Mouse (Mus musculus): ENCODE measurements around the gene Agpat4. TPM values are rescaled to one million over a fixed set of nuclear protein-coding genes. Genes with fewer than 3 reads are reported as not detected.

Agpat4 gene
- polyA plus RNA-seq, 1 experiment from 2014 or later = 5.8 TPM

DNA sequence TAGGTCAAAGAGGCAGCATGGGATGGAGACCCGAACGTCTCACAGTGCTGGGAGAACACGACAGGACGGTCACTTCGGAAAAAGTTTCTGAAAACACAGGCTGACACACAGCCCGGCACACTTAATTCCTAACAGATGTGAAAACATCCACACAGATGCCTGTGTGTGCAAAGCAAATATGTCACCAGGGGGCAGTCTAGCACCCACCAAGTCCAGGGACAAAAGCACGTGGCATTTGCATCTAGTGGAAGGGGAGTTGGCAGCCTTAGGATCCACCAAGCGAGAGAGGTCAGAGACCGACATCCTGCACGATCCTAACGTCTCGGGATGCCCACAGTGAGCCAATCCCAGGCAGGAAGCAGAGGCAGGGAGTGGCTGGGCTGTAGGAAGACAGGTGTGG lies 108.0 kb downstream of the Agpat4 start:
- ATAC-seq = no peak
- WGBS = 71% methylated on average over 12 of the region's 12 CpGs
- peaks cover 57% of the 10 kb centered on the region for H3K36me3 ChIP-seq (ENCODE audit: control insufficient read depth, insufficient read depth)

DNA sequence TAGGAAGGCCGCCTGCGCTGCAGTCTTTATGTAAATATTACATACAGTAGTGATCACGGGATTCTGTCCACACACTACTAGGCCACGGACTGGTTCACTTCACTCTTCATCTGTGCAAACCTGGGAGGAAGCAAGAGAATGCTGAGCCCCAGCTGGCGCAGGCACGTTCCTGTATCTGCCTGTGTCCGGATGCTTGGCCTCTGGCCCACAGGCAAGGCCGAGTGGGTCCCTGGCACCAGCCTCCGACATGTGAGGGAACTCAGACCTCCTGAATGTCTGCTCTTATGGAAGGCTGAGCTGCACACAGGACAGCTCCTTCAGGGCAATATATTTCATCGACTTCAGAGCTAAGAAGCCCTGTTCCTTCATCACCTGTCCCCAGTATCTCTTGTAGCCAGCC lies 109.5 kb downstream of the Agpat4 start:
- Histone ChIP-seq H3K4me2 (replicated peaks; ENCODE audit: low read depth) (no peak overlapping the region), H3K4me1 (replicated peaks; ENCODE audit: control insufficient read depth, insufficient read depth, low read length) (no peaks in the 10 kb centered on the region), H3K27ac (ENCODE audit: low read depth, low read length) (no peak overlapping the region), H3K27me3 (replicated peaks; ENCODE audit: control insufficient read depth, insufficient read depth, low read length) (no peaks in the 10 kb centered on the region), H3K9me3 (ENCODE audit: control insufficient read depth) (no peaks in the 10 kb centered on the region), H3K36me3 (ENCODE audit: control insufficient read depth, insufficient read depth) (peaks cover 58% of the 10 kb centered on the region), H3K4me3 (ENCODE audit: low read depth, low read length) (no peak overlapping the region), H3K9ac (ENCODE audit: low read depth, low read length) (no peak overlapping the region)
- 83% methylated on average over 10 of the region's 10 CpGs for WGBS
- ATAC-seq = no peak
- no peak for TF ChIP-seq CTCF (IDR thresholded peaks at IDR 0.05; ENCODE audit: low read depth)

More for the DNA sequence above, 108.0 kb downstream of the Agpat4 start:
- H3K9ac ChIP-seq (ENCODE audit: low read depth, low read length) = no peak overlapping the region
- no peaks in the 10 kb centered on the region for H3K27me3 ChIP-seq (replicated peaks; ENCODE audit: control insufficient read depth, insufficient read depth, low read length)
- no peaks in the 10 kb centered on the region for H3K9me3 ChIP-seq (ENCODE audit: control insufficient read depth)
- H3K4me1 ChIP-seq (replicated peaks; ENCODE audit: control insufficient read depth, insufficient read depth, low read length) = no peaks in the 10 kb centered on the region
- H3K4me3 ChIP-seq (ENCODE audit: low read depth, low read length) = no peak overlapping the region
- TF ChIP-seq CTCF (IDR thresholded peaks at IDR 0.05; ENCODE audit: low read depth) = peak; percentile 74
- H3K27ac ChIP-seq (ENCODE audit: low read depth, low read length) = no peak overlapping the region
- H3K4me2 ChIP-seq (replicated peaks; ENCODE audit: low read depth) = no peak overlapping the region

DNA sequence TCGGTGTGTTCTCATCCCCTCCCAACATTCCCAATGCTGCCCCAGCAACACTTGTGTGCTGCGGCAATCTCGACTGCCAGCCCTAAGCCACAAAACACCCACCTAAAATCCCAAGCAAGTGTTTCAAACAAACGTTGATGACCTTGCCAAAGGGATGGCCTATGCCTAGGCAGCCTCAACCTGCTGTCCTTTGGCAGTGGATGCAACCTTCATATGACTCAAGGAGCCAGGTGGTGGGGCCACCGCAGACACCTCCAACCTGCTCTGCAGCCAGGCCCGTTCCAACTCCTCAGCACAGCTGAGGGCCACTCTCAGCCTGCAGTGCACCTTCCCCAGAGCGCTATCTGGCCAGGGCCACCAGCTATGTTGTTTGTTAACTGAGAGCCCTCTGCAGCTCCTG lies 110.0 kb downstream of the Agpat4 start:
- H3K9me3 ChIP-seq (ENCODE audit: control insufficient read depth) = no peaks in the 10 kb centered on the region
- H3K27ac ChIP-seq (ENCODE audit: low read depth, low read length) = no peak overlapping the region
- no peak overlapping the region for H3K4me2 ChIP-seq (replicated peaks; ENCODE audit: low read depth)
- no peak overlapping the region for H3K4me3 ChIP-seq (ENCODE audit: low read depth, low read length)
- no peak for TF ChIP-seq CTCF (IDR thresholded peaks at IDR 0.05; ENCODE audit: low read depth)
- no peak for ATAC-seq
- 92% methylated on average over 7 of the region's 7 CpGs for WGBS
- no peaks in the 10 kb centered on the region for H3K4me1 ChIP-seq (replicated peaks; ENCODE audit: control insufficient read depth, insufficient read depth, low read length)
- no peaks in the 10 kb centered on the region for H3K27me3 ChIP-seq (replicated peaks; ENCODE audit: control insufficient read depth, insufficient read depth, low read length)
- H3K9ac ChIP-seq (ENCODE audit: low read depth, low read length) = no peak overlapping the region
- H3K36me3 ChIP-seq (ENCODE audit: control insufficient read depth, insufficient read depth) = peaks cover 62% of the 10 kb centered on the region

DNA sequence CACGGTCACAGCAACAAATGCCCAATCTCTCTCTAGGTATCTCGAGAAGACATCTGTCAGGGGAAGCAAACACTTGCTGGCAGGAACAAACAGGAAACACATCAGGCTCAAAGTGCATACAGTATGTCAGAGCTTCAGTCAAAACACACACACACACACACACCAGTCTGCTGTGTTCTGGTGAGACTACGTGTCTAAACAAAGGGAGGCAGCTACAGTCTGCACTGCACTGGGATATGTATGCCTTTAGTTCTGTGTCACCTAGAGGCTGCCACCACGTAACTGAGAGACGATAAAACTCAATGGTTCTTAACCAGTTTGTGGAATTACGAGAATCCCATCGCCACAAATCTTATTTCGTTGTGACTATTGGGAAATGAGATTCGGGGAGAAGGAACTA lies 111.3 kb downstream of the Agpat4 start:
- no peak overlapping the region for H3K4me2 ChIP-seq (replicated peaks; ENCODE audit: low read depth)
- no peak for TF ChIP-seq CTCF (IDR thresholded peaks at IDR 0.05; ENCODE audit: low read depth)
- no peak overlapping the region for H3K27ac ChIP-seq (ENCODE audit: low read depth, low read length)
- H3K4me1 ChIP-seq (replicated peaks; ENCODE audit: control insufficient read depth, insufficient read depth, low read length) = no peaks in the 10 kb centered on the region
- no peak for ATAC-seq
- H3K4me3 ChIP-seq (ENCODE audit: low read depth, low read length) = no peak overlapping the region
- H3K9ac ChIP-seq (ENCODE audit: low read depth, low read length) = no peak overlapping the region
- no peaks in the 10 kb centered on the region for H3K27me3 ChIP-seq (replicated peaks; ENCODE audit: control insufficient read depth, insufficient read depth, low read length)
- 89% methylated on average over 9 of the region's 9 CpGs for WGBS
- peaks cover 70% of the 10 kb centered on the region for H3K36me3 ChIP-seq (ENCODE audit: control insufficient read depth, insufficient read depth)
- no peaks in the 10 kb centered on the region for H3K9me3 ChIP-seq (ENCODE audit: control insufficient read depth)

DNA sequence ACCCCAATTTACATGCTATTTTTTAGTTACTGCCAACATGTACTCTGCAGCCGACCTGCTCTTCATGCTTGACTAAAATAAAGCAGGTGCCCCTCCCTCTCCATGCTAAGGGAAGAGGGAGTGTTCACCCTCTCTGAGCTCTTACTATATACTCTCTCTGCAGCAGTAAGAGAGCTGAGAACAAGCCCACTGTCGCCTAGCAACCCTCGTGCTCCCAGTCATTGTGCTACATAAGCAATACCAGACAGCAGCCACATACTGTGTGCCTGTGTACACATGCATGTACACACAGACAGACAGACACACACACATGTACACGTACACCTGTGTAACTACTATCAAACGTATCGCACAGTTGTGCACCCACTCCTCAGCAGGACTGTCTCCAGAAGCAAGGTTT lies 111.7 kb downstream of the Agpat4 start:
- no peak for ATAC-seq
- Histone ChIP-seq H3K4me2 (replicated peaks; ENCODE audit: low read depth) (no peak overlapping the region), H3K4me1 (replicated peaks; ENCODE audit: control insufficient read depth, insufficient read depth, low read length) (no peaks in the 10 kb centered on the region), H3K4me3 (ENCODE audit: low read depth, low read length) (no peak overlapping the region), H3K27ac (ENCODE audit: low read depth, low read length) (no peak overlapping the region), H3K9ac (ENCODE audit: low read depth, low read length) (no peak overlapping the region), H3K27me3 (replicated peaks; ENCODE audit: control insufficient read depth, insufficient read depth, low read length) (no peaks in the 10 kb centered on the region), H3K9me3 (ENCODE audit: control insufficient read depth) (no peaks in the 10 kb centered on the region), H3K36me3 (ENCODE audit: control insufficient read depth, insufficient read depth) (peaks cover 74% of the 10 kb centered on the region)
- TF ChIP-seq CTCF (IDR thresholded peaks at IDR 0.05; ENCODE audit: low read depth) = no peak
- 86% methylated on average over 6 of the region's 6 CpGs for WGBS

DNA sequence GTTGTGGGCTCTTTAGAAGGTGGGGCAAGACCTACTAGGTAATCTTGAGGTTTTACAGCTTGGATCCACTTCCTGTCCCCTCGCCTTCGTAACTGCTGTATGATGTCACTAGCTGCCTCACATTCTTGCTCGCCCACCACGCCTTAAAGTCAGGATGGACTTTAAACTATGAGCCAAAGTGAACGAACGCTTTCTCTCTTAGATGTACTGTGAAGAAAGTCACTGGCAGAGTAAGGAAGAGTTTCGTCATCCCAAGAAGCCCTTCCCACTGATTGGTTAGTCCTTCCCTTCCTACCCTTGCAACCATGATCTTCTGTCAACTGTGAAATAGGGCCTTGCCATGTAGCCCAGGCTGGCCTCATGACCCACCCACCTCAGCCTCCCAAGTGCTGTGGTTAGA lies 112.6 kb downstream of the Agpat4 start:
- no peak overlapping the region for H3K27ac ChIP-seq (ENCODE audit: low read depth, low read length)

DNA sequence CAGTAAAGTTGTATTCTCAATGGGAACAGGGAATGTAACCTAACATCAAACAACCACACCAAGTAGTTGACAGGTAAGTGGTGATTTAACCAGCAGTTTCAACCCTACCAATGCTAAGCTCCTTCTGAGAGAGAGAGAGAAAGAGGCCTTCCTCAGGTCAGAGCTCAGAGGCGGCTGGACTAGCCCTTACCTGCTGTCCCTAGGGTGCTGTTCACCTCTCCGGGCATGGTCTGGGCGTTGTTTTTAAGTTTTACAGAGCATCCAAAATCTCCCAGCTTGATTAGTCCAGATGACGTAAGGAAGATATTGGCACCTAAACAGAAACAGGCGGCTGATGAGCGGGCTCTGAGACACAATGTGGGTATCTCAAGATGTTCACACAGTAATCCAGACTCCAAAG lies 114.2 kb downstream of the Agpat4 start:
- Histone ChIP-seq H3K9ac (ENCODE audit: low read depth, low read length) (no peak overlapping the region), H3K36me3 (ENCODE audit: control insufficient read depth, insufficient read depth) (peaks cover 84% of the 10 kb centered on the region), H3K9me3 (ENCODE audit: control insufficient read depth) (no peaks in the 10 kb centered on the region), H3K27me3 (replicated peaks; ENCODE audit: control insufficient read depth, insufficient read depth, low read length) (no peaks in the 10 kb centered on the region), H3K4me1 (replicated peaks; ENCODE audit: control insufficient read depth, insufficient read depth, low read length) (no peaks in the 10 kb centered on the region), H3K27ac (ENCODE audit: low read depth, low read length) (no peak overlapping the region), H3K4me3 (ENCODE audit: low read depth, low read length) (no peak overlapping the region), H3K4me2 (replicated peaks; ENCODE audit: low read depth) (no peak overlapping the region)
- 95% methylated on average over 6 of the region's 6 CpGs for WGBS
- no peak for ATAC-seq
- no peak for TF ChIP-seq CTCF (IDR thresholded peaks at IDR 0.05; ENCODE audit: low read depth)

More for the DNA sequence above, 112.6 kb downstream of the Agpat4 start:
- Histone ChIP-seq H3K4me3 (ENCODE audit: low read depth, low read length) (no peak overlapping the region), H3K27me3 (replicated peaks; ENCODE audit: control insufficient read depth, insufficient read depth, low read length) (no peaks in the 10 kb centered on the region), H3K4me2 (replicated peaks; ENCODE audit: low read depth) (no peak overlapping the region), H3K4me1 (replicated peaks; ENCODE audit: control insufficient read depth, insufficient read depth, low read length) (no peaks in the 10 kb centered on the region), H3K9me3 (ENCODE audit: control insufficient read depth) (no peaks in the 10 kb centered on the region), H3K36me3 (ENCODE audit: control insufficient read depth, insufficient read depth) (peaks cover 82% of the 10 kb centered on the region), H3K9ac (ENCODE audit: low read depth, low read length) (no peak overlapping the region)
- WGBS = 30% methylated on average over 7 of the region's 7 CpGs
- no peak for TF ChIP-seq CTCF (IDR thresholded peaks at IDR 0.05; ENCODE audit: low read depth)
- peak; percentile 81 for ATAC-seq
